8 mouse cellular contexts compared by ENCODE assay signal in genomic region chr8:87471603-87472270, GRCm38 (mm10). TPM values are rescaled to one million over a fixed set of nuclear protein-coding genes. Genes with fewer than 3 reads are reported as not detected.
DNase-seq lines count a peak whose midpoint lies in the region; ATAC-seq lines count a peak whose summit lies in the region.

No protein-coding gene starts in this region.

- H3K9me3 ChIP-seq in liver, embryonic 11.5 days (ENCODE audit: control insufficient read depth, low read length), result no peaks in the 10 kb centered on the region
- H3K9me3 ChIP-seq in hindbrain, embryonic 13.5 days, result no peaks in the 10 kb centered on the region
- H3K9me3 ChIP-seq in midbrain, embryonic 14.5 days (ENCODE audit: control insufficient read depth, low read length), result no peaks in the 10 kb centered on the region

- no peaks in the 10 kb centered on the region for H3K36me3 ChIP-seq in liver, embryonic 11.5 days (ENCODE audit: control insufficient read depth, insufficient read depth, low read length)
- H3K36me3 ChIP-seq in hindbrain, embryonic 13.5 days, result no peaks in the 10 kb centered on the region
- no peaks in the 10 kb centered on the region for H3K36me3 ChIP-seq in midbrain, embryonic 14.5 days (ENCODE audit: control insufficient read depth, insufficient read depth, low read length)

- H3K9ac ChIP-seq in liver, embryonic 11.5 days (ENCODE audit: low read depth, low read length), result no peak overlapping the region
- H3K9ac ChIP-seq in hindbrain, embryonic 13.5 days, result peak overlapping the region; percentile 86
- H3K9ac ChIP-seq in midbrain, embryonic 14.5 days (replicated peaks; ENCODE audit: low read length), result peak overlapping the region; percentile 70

- peaks cover 6% of the 10 kb centered on the region; the same call in 1 of the 2 replicates for H3K4me1 ChIP-seq in liver, embryonic 11.5 days (replicated peaks; ENCODE audit: control insufficient read depth, insufficient read depth, low read length)
- peaks cover 67% of the 10 kb centered on the region for H3K4me1 ChIP-seq in hindbrain, embryonic 13.5 days (replicated peaks)
- H3K4me1 ChIP-seq in midbrain, embryonic 14.5 days (ENCODE audit: control insufficient read depth, insufficient read depth, low read length), result peaks cover 45% of the 10 kb centered on the region

- 2% methylated on average over 35 of the region's 36 CpGs for WGBS in liver, embryonic 11.5 days
- 1% methylated on average over 33 of the region's 36 CpGs for WGBS in hindbrain, embryonic 13.5 days
- WGBS in midbrain, embryonic 14.5 days, result 1% methylated on average over 36 of the region's 36 CpGs

- H3K27me3 ChIP-seq in liver, embryonic 11.5 days (replicated peaks; ENCODE audit: control insufficient read depth, insufficient read depth, low read length), result peaks cover 91% of the 10 kb centered on the region
- H3K27me3 ChIP-seq in hindbrain, embryonic 13.5 days, result peaks cover 77% of the 10 kb centered on the region
- peaks cover 49% of the 10 kb centered on the region for H3K27me3 ChIP-seq in midbrain, embryonic 14.5 days (ENCODE audit: control insufficient read depth, insufficient read depth, low read length)

- H3K27ac ChIP-seq in liver, embryonic 11.5 days (ENCODE audit: low read depth, low read length), result no peak overlapping the region
- H3K27ac ChIP-seq in hindbrain, embryonic 13.5 days, result peak overlapping the region; percentile 93
- H3K27ac ChIP-seq in midbrain, embryonic 14.5 days (replicated peaks; ENCODE audit: low read depth, low read length), result peak overlapping the region; percentile 83

- peak overlapping the region; percentile 57 for H3K4me3 ChIP-seq in liver, embryonic 11.5 days (ENCODE audit: low read depth, low read length)
- peak overlapping the region; percentile 66 for H3K4me3 ChIP-seq in hindbrain, embryonic 13.5 days
- peak overlapping the region; percentile 65 for H3K4me3 ChIP-seq in midbrain, embryonic 14.5 days (replicated peaks; ENCODE audit: low read depth, low read length)

- peak; percentile 39 for DNase-seq in liver, embryonic 11.5 days (ENCODE audit: low spot score)
- no peak for DNase-seq in liver
- DNase-seq in cerebellum, postnatal 25 days, result peak; percentile 60 to 74
- peak; percentile 46 for DNase-seq in midbrain, embryonic 14.5 days
- no peak for DNase-seq in ovary, postnatal 10 days (ENCODE audit: low spot score)

- ATAC-seq in liver, embryonic 11.5 days (replicated peaks; ENCODE audit: low FRiP score), result peak; percentile 14; the same call in 1 of the 2 replicates
- peak; percentile 65 for ATAC-seq in hindbrain, embryonic 13.5 days (ENCODE audit: low FRiP score)
- peak; percentile 18; the same call in 1 of the 2 replicates for ATAC-seq in midbrain, embryonic 14.5 days (ENCODE audit: low FRiP score, low TSS enrichment)
- no peak for ATAC-seq in megakaryocyte-erythroid progenitor cell, adult 5-6 weeks (replicated peaks; ENCODE audit: low FRiP score, low TSS enrichment, poor library complexity, severe bottlenecking)
- ATAC-seq in monocyte, adult 5-6 weeks (replicated peaks; ENCODE audit: insufficient number of reproducible peaks, low FRiP score, low TSS enrichment, poor library complexity, severe bottlenecking), result no peak

- H3K4me2 ChIP-seq in liver, embryonic 11.5 days, result peak overlapping the region; percentile 95
- H3K4me2 ChIP-seq in hindbrain, embryonic 13.5 days, result peak overlapping the region; percentile 90
- peak overlapping the region; percentile 95 for H3K4me2 ChIP-seq in midbrain, embryonic 14.5 days (ENCODE audit: low read length)

RNA-seq across cellular contexts. Expression of gene Cbln1, which starts 0.7 kb away (rescaled TPM):
- polyA plus RNA-seq in liver, embryonic 11.5 days (2014; fragmentation: Nextera tagmentation; extraction: Ambion mirVana), result 0.06 and 0.43 TPM in 2 replicates
- 35.3 and 39.3 TPM in 2 replicates for polyA plus RNA-seq in hindbrain, embryonic 13.5 days (2015; fragmentation: Nextera tagmentation; extraction: Ambion mirVana)
- polyA plus RNA-seq in midbrain, embryonic 14.5 days (2014; fragmentation: Nextera tagmentation; extraction: Ambion mirVana), result 20.3 and 22.6 TPM in 2 replicates
- not detected in 2 replicates for total RNA-seq in megakaryocyte-erythroid progenitor cell, adult 5-6 weeks (2014; fragmentation: Nextera tagmentation)
- not detected in 2 replicates for total RNA-seq in megakaryocyte-erythroid progenitor cell, adult 5-6 weeks (2017)
- total RNA-seq in monocyte, adult 5-6 weeks (2017), result not detected in 3 replicates

Comparison
In these comparisons a context has a peak if more than half of its experiments do, and no peak if none do; other contexts are left out.
1. DNase-seq: peak in liver, embryonic 11.5 days (single experiment), cerebellum, postnatal 25 days (2 of 2) and midbrain, embryonic 14.5 days (single experiment); none in liver (single experiment) and ovary, postnatal 10 days (single experiment).
2. ATAC-seq: peak in liver, embryonic 11.5 days (single experiment), hindbrain, embryonic 13.5 days (single experiment) and midbrain, embryonic 14.5 days (single experiment); none in megakaryocyte-erythroid progenitor cell, adult 5-6 weeks (single experiment) and monocyte, adult 5-6 weeks (single experiment).
3. RNA of gene Cbln1, which starts 0.7 kb away (polyA plus RNA-seq): 35.3 to 39.3 TPM in hindbrain, embryonic 13.5 days and 20.3 to 22.6 TPM in midbrain, embryonic 14.5 days; 0.06 to 0.43 TPM in liver, embryonic 11.5 days; every median in the first group is over 10 times any median in the second.
4. Peak in every context shown above with its lines, with median percentiles within 50 percentile points of each other: H3K4me2 ChIP-seq and H3K4me3 ChIP-seq.